Mouse (Mus musculus): ENCODE measurements around the gene Apobec1.

GRCm38 (mm10) chr6:122609377-122609728, 7.1 kb upstream of the Apobec1 start:
- TF ChIP-seq CTCF (conservative IDR thresholded peaks at IDR 0.05 in 1 of 2, IDR thresholded peaks at IDR 0.05 in 1 of 2; ENCODE audit: low read depth in 2 of 2, low read length in 2 of 2) = no peak
- TF ChIP-seq EP300 (IDR thresholded peaks at IDR 0.05; ENCODE audit: low read length) = no peak
- no peak for TF ChIP-seq CHD2 (IDR thresholded peaks at IDR 0.05; ENCODE audit: low read length)
- no peak for TF ChIP-seq ZC3H11A (IDR thresholded peaks at IDR 0.05; ENCODE audit: low read depth, low read length)
- no peak for TF ChIP-seq POLR2A (IDR thresholded peaks at IDR 0.05; ENCODE audit: low read depth, low read length)
- TF ChIP-seq USF2 (conservative IDR thresholded peaks at IDR 0.05; ENCODE audit: low read depth, low read length) = no peak
- TF ChIP-seq SMC3 (IDR thresholded peaks at IDR 0.05; ENCODE audit: low read depth, low read length) = no peak
- no peak for TF ChIP-seq CHD1 (IDR thresholded peaks at IDR 0.05; ENCODE audit: low read depth, low read length)

Data from CH12.LX (cell line).